Mouse (Mus musculus): Measurements from ENCODE around the gene Olfr1353. TPM values are rescaled to one million over a fixed set of nuclear protein-coding genes. Genes with fewer than 3 reads are reported as not detected.
"Not testable (repeated sequence)": the region's sequence is repeated elsewhere in the genome, so short reads cannot be mapped to it uniquely, and the experiment has no call there.

Olfr1353 gene
- not detected for total RNA-seq (2022)

- not testable (repeated sequence) for DNase-seq (ENCODE audit: low spot score)
These were observed at the start of gene Olfr1353 for GRCm38 (mm10) chr10:78963009-78963408. TSS of gene Olfr1353 (plus strand) at chr10:78963309.

DNA sequence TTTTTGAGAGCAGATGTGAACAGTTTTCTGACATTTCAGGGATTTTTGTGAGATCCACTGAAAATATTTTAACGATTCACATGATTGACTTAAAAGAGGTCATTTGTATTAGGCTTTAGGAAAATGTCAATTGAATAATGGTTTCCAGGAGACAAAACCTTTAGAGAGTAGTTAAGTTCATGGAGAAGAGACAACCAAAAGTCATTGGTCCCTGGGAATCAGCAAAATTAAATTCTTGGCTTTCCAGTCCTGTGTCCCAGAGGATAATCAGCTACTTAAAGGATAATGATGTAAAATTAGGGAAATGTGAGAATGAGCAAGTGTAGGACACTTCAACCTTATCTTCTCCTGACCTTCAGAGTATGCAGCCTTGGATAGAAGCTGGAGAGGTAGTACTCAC is 12.8 kb upstream of the Olfr1353 start, which contains the start of gene Olfr8:
Gene Olfr8 (plus strand): TSS at position 301 of the 400 bp plus-strand sequence.
- DNase-seq (ENCODE audit: low spot score): not testable (repeated sequence)

DNA sequence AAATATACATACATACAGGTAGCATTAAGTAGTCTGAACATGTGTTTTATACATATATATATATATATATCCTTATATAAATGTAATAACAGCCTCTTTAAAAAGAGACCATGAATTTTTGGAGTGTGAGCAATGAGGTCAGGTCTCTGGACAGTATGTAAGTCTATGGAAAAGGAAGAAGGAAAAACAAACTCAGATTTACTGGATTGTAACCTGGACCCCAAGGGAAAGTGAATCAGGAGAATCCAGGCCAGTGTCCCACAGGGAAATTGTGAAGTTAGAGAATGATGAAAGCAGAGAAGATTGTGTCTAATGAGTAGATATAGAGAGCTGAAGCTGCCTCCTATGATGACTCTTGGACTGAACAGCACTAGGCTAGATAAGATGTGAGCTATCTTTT is 17.6 kb downstream of the Olfr1353 start, which contains the start of gene Olfr1352:
Gene Olfr1352 (plus strand): TSS at position 301 of the 400 bp plus-strand sequence.
- no peak for DNase-seq (ENCODE audit: low spot score)

GRCm38 (mm10) chr10:79012172-79012571 is 49.1 kb downstream of the Olfr1353 start, which contains the start of gene Olfr1351:
TSS of gene Olfr1351 (plus strand) at chr10:79012472.
- DNase-seq (ENCODE audit: low spot score): no peak

Other genes with a start within 250 kb of the Olfr1353 start
- gene Casp14, start 245.0 kb upstream of the Olfr1353 start, total RNA-seq (2022): not detected
- not detected for gene Ccdc105, start 210.2 kb upstream of the Olfr1353 start, total RNA-seq (2022)
- not detected for gene Slc1a6, start 182.8 kb upstream of the Olfr1353 start, total RNA-seq (2022)
- not detected for gene Olfr1356, start 111.1 kb upstream of the Olfr1353 start, total RNA-seq (2022)
- gene Olfr1355, start 87.8 kb upstream of the Olfr1353 start, total RNA-seq (2022): not detected
- gene Olfr1354, start 50.1 kb upstream of the Olfr1353 start, total RNA-seq (2022): not detected
- gene Olfr8, start 12.7 kb upstream of the Olfr1353 start, total RNA-seq (2022): not detected
- gene Olfr1352, start 17.7 kb downstream of the Olfr1353 start, total RNA-seq (2022): not detected
- gene Olfr1351, start 49.2 kb downstream of the Olfr1353 start, total RNA-seq (2022): not detected
- gene Olfr57, start 65.4 kb downstream of the Olfr1353 start, total RNA-seq (2022): not detected
- gene 2610008E11Rik, start 134.3 kb downstream of the Olfr1353 start, total RNA-seq (2022): 10 to 100 TPM; 11.5 to 13.3 (median 12.3) TPM
- gene Vmn2r80, start 185.5 kb downstream of the Olfr1353 start, total RNA-seq (2022): not detected